Mouse (Mus musculus): Measurements from ENCODE around the gene Olfr1353.
"Not testable (repeated sequence)": the region's sequence is repeated elsewhere in the genome, so short reads cannot be mapped to it uniquely, and the experiment has no call there.

Gene Olfr1353

GRCm38 (mm10) chr10:78963009-78963408, at the start of gene Olfr1353:
Gene Olfr1353 (plus strand): TSS chr10:78963309.
- in situ Hi-C loops (cut with MboI; ENCODE audit: low pct_unique_long_range_greater_than_20kb in 1 of 2, low sequenced_read_pairs in 2 of 2, unreplicated experiment in 1 of 2), result not testable (repeated sequence)

GRCm38 (mm10) chr10:78950336-78950735, 12.8 kb upstream of the Olfr1353 start, which contains the start of gene Olfr8:
Gene Olfr8 (plus strand): TSS chr10:78950636.
- in situ Hi-C loops (cut with MboI; ENCODE audit: low pct_unique_long_range_greater_than_20kb in 1 of 2, low sequenced_read_pairs in 2 of 2, unreplicated experiment in 1 of 2), result not testable (repeated sequence)

GRCm38 (mm10) chr10:78980750-78981149, 17.6 kb downstream of the Olfr1353 start, which contains the start of gene Olfr1352:
Gene Olfr1352 (plus strand): TSS chr10:78981050.
- in situ Hi-C loops (cut with MboI; ENCODE audit: low pct_unique_long_range_greater_than_20kb in 1 of 2, low sequenced_read_pairs in 2 of 2, unreplicated experiment in 1 of 2), result no loop called here

- in situ Hi-C loops (cut with MboI; ENCODE audit: low pct_unique_long_range_greater_than_20kb in 1 of 2, low sequenced_read_pairs in 2 of 2, unreplicated experiment in 1 of 2), result no loop called here
Observed at GRCm38 (mm10) chr10:79012172-79012571, 49.1 kb downstream of the Olfr1353 start, which contains the start of gene Olfr1351. Gene Olfr1351 (plus strand): TSS chr10:79012472.

Measured in mouse embryonic stem cell (cell line).